Comparison of ENCODE assay signal across 12 mouse cellular contexts in the genomic region with DNA sequence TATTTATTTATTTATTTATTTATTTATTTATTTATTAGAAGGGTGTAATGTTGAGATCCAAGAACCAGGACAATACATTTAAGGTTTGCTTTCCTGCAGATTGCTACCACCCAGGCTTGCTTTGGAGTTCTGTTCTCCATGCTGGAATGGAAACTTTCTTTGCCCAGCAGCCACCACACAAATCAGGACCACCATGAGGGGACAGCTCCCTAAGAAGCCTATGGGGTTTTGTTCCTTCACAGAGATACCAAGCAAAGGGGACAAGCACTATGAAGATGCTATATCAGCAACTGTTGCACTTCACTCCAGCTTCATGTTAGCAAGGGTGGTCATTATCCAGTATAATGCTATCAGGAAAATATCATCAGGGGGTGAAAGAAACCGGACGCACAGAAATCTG.
DNase-seq lines count a peak whose midpoint lies in the region; ATAC-seq and TF ChIP-seq lines count a peak whose summit lies in the region.
"Had no signal": no experiment of that assay in that cellular context is flagged by ENCODE, and none has a peak within 500 bp of the region (broad histone marks: within the 10 kb centered on the region; RNA-seq: fewer than 3 reads in every experiment).

No protein-coding gene starts in this region.

- no peak overlapping the region for H3K4me3 ChIP-seq in forebrain, embryonic 10.5 days
- H3K4me3 ChIP-seq in forebrain, embryonic 12.5 days (replicated peaks): no peak overlapping the region
- H3K4me3 ChIP-seq in lung, postnatal 0 days (ENCODE audit: low read depth, low read length): no peak overlapping the region
- H3K4me3 ChIP-seq: liver, embryonic 15.5 days had no signal

- no peak for TF ChIP-seq CTCF in lung, postnatal 0 days (IDR thresholded peaks at IDR 0.05)

- no peaks in the 10 kb centered on the region for H3K27me3 ChIP-seq in forebrain, embryonic 10.5 days (ENCODE audit: poor library complexity, severe bottlenecking)
- no peaks in the 10 kb centered on the region for H3K27me3 ChIP-seq in forebrain, embryonic 12.5 days
- H3K27me3 ChIP-seq in lung, postnatal 0 days (replicated peaks; ENCODE audit: insufficient read depth, low read length): no peaks in the 10 kb centered on the region
- H3K27me3 ChIP-seq: liver, embryonic 15.5 days had no signal

- 91% methylated on average over 2 of the region's 2 CpGs for WGBS in forebrain, embryonic 10.5 days
- 90% methylated on average over 2 of the region's 2 CpGs for WGBS in forebrain, embryonic 12.5 days
- WGBS in lung, postnatal 0 days: 60% methylated on average over 2 of the region's 2 CpGs

- no peak for TF ChIP-seq EP300 in lung, postnatal 0 days (IDR thresholded peaks at IDR 0.05)

- H3K4me2 ChIP-seq in forebrain, embryonic 12.5 days: no peak overlapping the region
- H3K4me2 ChIP-seq in lung, postnatal 0 days (replicated peaks; ENCODE audit: low read depth, low read length): no peak overlapping the region

- no peak overlapping the region for H3K27ac ChIP-seq in forebrain, embryonic 10.5 days
- no peak overlapping the region for H3K27ac ChIP-seq in forebrain, embryonic 12.5 days
- H3K27ac ChIP-seq in lung, postnatal 0 days (ENCODE audit: low read length): no peak overlapping the region

- ATAC-seq in forebrain, embryonic 12.5 days (ENCODE audit: low FRiP score): no peak
- ATAC-seq in lung, postnatal 0 days: no peak
- ATAC-seq in megakaryocyte progenitor cell, adult 5-6 weeks (replicated peaks; ENCODE audit: poor library complexity): peak; percentile 57
- ATAC-seq in erythroid progenitor cell, adult 5-6 weeks (replicated peaks; ENCODE audit: low FRiP score, poor library complexity, severe bottlenecking): no peak

- peak; percentile 21 for DNase-seq in forebrain, embryonic 10.5 days (ENCODE audit: extremely low spot score, low spot score)
- DNase-seq in lung, postnatal 10 days: peak; percentile 19
- DNase-seq in lung, postnatal 0 days (ENCODE audit: low spot score): no peak
- DNase-seq in embryo, embryonic 10.5 days (ENCODE audit: low spot score): peak; percentile 60
- DNase-seq in MN1 (ENCODE audit: low spot score): no peak
- DNase-seq: B cell, adult 2 months; gastrocnemius, postnatal 14 days; kidney, adult 2 months had no signal

- H3K36me3 ChIP-seq in forebrain, embryonic 10.5 days (replicated peaks): no peaks in the 10 kb centered on the region
- no peaks in the 10 kb centered on the region for H3K36me3 ChIP-seq in forebrain, embryonic 12.5 days (replicated peaks)
- H3K36me3 ChIP-seq in lung, postnatal 0 days (ENCODE audit: insufficient read depth, low read length): no peaks in the 10 kb centered on the region
- H3K36me3 ChIP-seq: liver, embryonic 15.5 days had no signal

- no peak overlapping the region for H3K9ac ChIP-seq in forebrain, embryonic 12.5 days
- no peak overlapping the region for H3K9ac ChIP-seq in lung, postnatal 0 days (replicated peaks; ENCODE audit: low read depth)
- H3K9ac ChIP-seq: liver, embryonic 15.5 days had no signal

- no peaks in the 10 kb centered on the region for H3K4me1 ChIP-seq in forebrain, embryonic 10.5 days
- H3K4me1 ChIP-seq in forebrain, embryonic 12.5 days: peaks cover 9% of the 10 kb centered on the region; the same call in 1 of the 2 replicates
- H3K4me1 ChIP-seq in lung, postnatal 0 days (ENCODE audit: insufficient read depth, low read depth, low read length): no peaks in the 10 kb centered on the region

- no peaks in the 10 kb centered on the region for H3K9me3 ChIP-seq in forebrain, embryonic 10.5 days
- no peaks in the 10 kb centered on the region for H3K9me3 ChIP-seq in forebrain, embryonic 12.5 days
- no peaks in the 10 kb centered on the region for H3K9me3 ChIP-seq in lung, postnatal 0 days (ENCODE audit: low read length)
- H3K9me3 ChIP-seq: liver, embryonic 15.5 days had no signal

Comparison
In these comparisons a context has a peak if more than half of its experiments do, and no peak if none do; other contexts are left out.
1. DNase-seq: peak in forebrain, embryonic 10.5 days (single experiment), lung, postnatal 10 days (single experiment) and embryo, embryonic 10.5 days (single experiment); none in lung, postnatal 0 days (single experiment) and MN1 (single experiment).